Mouse (Mus musculus): ENCODE data around the gene Fyn.

GRCm38 (mm10) chr10:39431265-39431664 is 62.6 kb downstream of the Fyn start:
- TF ChIP-seq POLR2A (IDR thresholded peaks at IDR 0.05; ENCODE audit: borderline replicate concordance, extremely low read depth, low read depth, low read length), result no peak
- TF ChIP-seq CTCF (IDR thresholded peaks at IDR 0.05; ENCODE audit: insufficient read depth, low read length), result no peak

All from lung, adult 2 months (tissue).